Comparison of ENCODE assay signal across 17 mouse cellular contexts in the genomic region with DNA sequence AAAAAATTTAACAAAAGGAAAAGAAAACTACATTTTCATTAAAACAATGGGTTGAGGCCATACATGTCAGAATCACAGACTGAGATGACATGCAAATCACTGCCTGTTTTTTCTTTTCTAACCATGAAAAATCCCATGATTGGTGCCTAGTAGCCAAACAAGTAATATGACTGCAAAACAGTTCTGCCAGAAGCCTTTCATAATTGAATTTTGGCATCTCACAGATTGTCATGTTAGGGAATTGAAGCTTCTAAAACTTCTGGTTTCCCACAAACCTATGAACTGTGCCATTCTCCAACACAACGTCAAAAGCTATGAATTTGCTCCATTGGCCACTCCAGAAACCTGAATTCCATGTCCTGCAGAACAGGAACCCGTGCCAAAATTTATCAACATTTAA.
A peak's percentile ranks its signal among the peaks of the same experiment; 100 is the strongest.
DNase-seq lines count a peak whose midpoint lies in the region; ATAC-seq lines count a peak whose summit lies in the region.
"Had no signal": no experiment of that assay in that cellular context is flagged by ENCODE, and none has a peak within 500 bp of the region (broad histone marks: within the 10 kb centered on the region; RNA-seq: fewer than 3 reads in every experiment).

No protein-coding gene starts in this region.

- no peak overlapping the region for H3K4me2 ChIP-seq in forebrain, embryonic 14.5 days (ENCODE audit: low read length)
- H3K4me2 ChIP-seq: embryonic facial prominence, embryonic 12.5 days; heart, embryonic 12.5 days; hindbrain, embryonic 14.5 days; intestine, embryonic 15.5 days had no signal

- ATAC-seq in forebrain, embryonic 14.5 days: no peak
- ATAC-seq: intestine, embryonic 15.5 days had no signal

- peak; percentile 11 for DNase-seq in forebrain, embryonic 14.5 days (ENCODE audit: low spot score)
- DNase-seq in forebrain, embryonic 10.5 days (ENCODE audit: extremely low spot score, low spot score): no peak
- peak; percentile 9 to 59 for DNase-seq in layer of hippocampus, postnatal 14 days (ENCODE audit: low spot score in 2 of 2)
- no peak for DNase-seq in layer of hippocampus, adult 18-20 months (ENCODE audit: low spot score in 2 of 2)
- peak; percentile 74 for DNase-seq in Muller cell, postnatal 12 days (ENCODE audit: inconsistent ontology term)
- no peak for DNase-seq in right cerebral cortex, postnatal 36 days (ENCODE audit: low spot score in 2 of 2)
- DNase-seq: adrenal gland, postnatal 10 days; cerebellum, adult 18-20 months; embryo, embryonic 11 days; gastrocnemius, adult 2 months; gastrocnemius, postnatal 25 days had no signal

- H3K4me3 ChIP-seq in forebrain, embryonic 14.5 days (ENCODE audit: low read depth, low read length): no peak overlapping the region
- H3K4me3 ChIP-seq in forebrain, embryonic 10.5 days: no peak overlapping the region
- H3K4me3 ChIP-seq: embryonic facial prominence, embryonic 12.5 days; gastrocnemius, adult 2 months; heart, embryonic 12.5 days; hindbrain, embryonic 10.5 days; intestine, embryonic 15.5 days had no signal

- WGBS in forebrain, embryonic 14.5 days: 79% methylated on average over 2 of the region's 2 CpGs
- 84% methylated on average over 2 of the region's 2 CpGs for WGBS in forebrain, embryonic 10.5 days

- no peaks in the 10 kb centered on the region for H3K9me3 ChIP-seq in forebrain, embryonic 14.5 days (replicated peaks; ENCODE audit: control insufficient read depth, low read length)
- H3K9me3 ChIP-seq in forebrain, embryonic 10.5 days: no peaks in the 10 kb centered on the region
- H3K9me3 ChIP-seq: embryonic facial prominence, embryonic 12.5 days; heart, embryonic 12.5 days; hindbrain, embryonic 10.5 days; intestine, embryonic 15.5 days had no signal

- H3K36me3 ChIP-seq in forebrain, embryonic 14.5 days (ENCODE audit: control insufficient read depth, insufficient read depth, low read length): no peaks in the 10 kb centered on the region
- no peaks in the 10 kb centered on the region for H3K36me3 ChIP-seq in forebrain, embryonic 10.5 days (replicated peaks)
- H3K36me3 ChIP-seq: embryonic facial prominence, embryonic 12.5 days; heart, embryonic 12.5 days; hindbrain, embryonic 10.5 days; intestine, embryonic 15.5 days had no signal

- H3K4me1 ChIP-seq in forebrain, embryonic 14.5 days (ENCODE audit: control insufficient read depth, insufficient read depth, low read length): no peaks in the 10 kb centered on the region
- no peaks in the 10 kb centered on the region for H3K4me1 ChIP-seq in forebrain, embryonic 10.5 days
- H3K4me1 ChIP-seq: embryonic facial prominence, embryonic 12.5 days; heart, embryonic 12.5 days; hindbrain, embryonic 10.5 days; intestine, embryonic 15.5 days had no signal

- no peaks in the 10 kb centered on the region for H3K27me3 ChIP-seq in forebrain, embryonic 14.5 days (replicated peaks; ENCODE audit: control insufficient read depth, insufficient read depth, low read length)
- H3K27me3 ChIP-seq in forebrain, embryonic 10.5 days (ENCODE audit: poor library complexity, severe bottlenecking): no peaks in the 10 kb centered on the region
- H3K27me3 ChIP-seq: CH12.LX; embryonic facial prominence, embryonic 12.5 days; heart, embryonic 12.5 days; intestine, embryonic 15.5 days had no signal

- H3K27ac ChIP-seq in forebrain, embryonic 14.5 days (ENCODE audit: low read depth, low read length): no peak overlapping the region
- H3K27ac ChIP-seq in forebrain, embryonic 10.5 days: no peak overlapping the region
- H3K27ac ChIP-seq: embryonic facial prominence, embryonic 12.5 days; gastrocnemius, adult 2 months; hindbrain, embryonic 10.5 days; hindbrain, embryonic 14.5 days; intestine, embryonic 15.5 days had no signal

- no peak overlapping the region for H3K9ac ChIP-seq in forebrain, embryonic 14.5 days (ENCODE audit: low read length)
- H3K9ac ChIP-seq: embryonic facial prominence, embryonic 12.5 days; heart, embryonic 12.5 days; hindbrain, embryonic 14.5 days; intestine, embryonic 15.5 days had no signal

Comparison
In these comparisons a context has a peak if more than half of its experiments do, and no peak if none do; other contexts are left out.
1. DNase-seq: peak in forebrain, embryonic 14.5 days (single experiment), layer of hippocampus, postnatal 14 days (2 of 2) and Muller cell, postnatal 12 days (single experiment); none in forebrain, embryonic 10.5 days (single experiment), layer of hippocampus, adult 18-20 months (0 of 2) and right cerebral cortex, postnatal 36 days (0 of 2).